Mouse (Mus musculus): ENCODE data around the gene Pzp.

The Pzp gene

GRCm38 (mm10) chr6:128479463-128480454, 46.8 kb downstream of the Pzp start:
- peak; percentile 88 for DNase-seq

- DNase-seq = no peak
Observed at GRCm38 (mm10) chr6:128477495-128477894, 49.0 kb downstream of the Pzp start.

- DNase-seq = no peak
Observed at GRCm38 (mm10) chr6:128474112-128474511, 52.4 kb downstream of the Pzp start.

GRCm38 (mm10) chr6:128469451-128469850, 57.1 kb downstream of the Pzp start:
- peak; percentile 14 for DNase-seq

- no peak for DNase-seq
Observed at GRCm38 (mm10) chr6:128467298-128467697, 59.2 kb downstream of the Pzp start.

- no peak for DNase-seq
Observed at GRCm38 (mm10) chr6:128466563-128466962, 60.0 kb downstream of the Pzp start.

GRCm38 (mm10) chr6:128466043-128466442, 60.5 kb downstream of the Pzp start:
- no peak for DNase-seq

GRCm38 (mm10) chr6:128464996-128465395, 61.5 kb downstream of the Pzp start:
- DNase-seq = no peak

GRCm38 (mm10) chr6:128461606-128462005, 64.9 kb downstream of the Pzp start:
- DNase-seq = no peak

- no peak for DNase-seq
Observed at GRCm38 (mm10) chr6:128460729-128461503, 65.6 kb downstream of the Pzp start.

- no peak for DNase-seq
Observed at GRCm38 (mm10) chr6:128460321-128460720, 66.2 kb downstream of the Pzp start.

- no peak for DNase-seq
Observed at GRCm38 (mm10) chr6:128457186-128457585, 69.3 kb downstream of the Pzp start.

GRCm38 (mm10) chr6:128455835-128456605, 70.5 kb downstream of the Pzp start:
- no peak for DNase-seq

- no peak for DNase-seq
Observed at GRCm38 (mm10) chr6:128447063-128447462, 79.5 kb downstream of the Pzp start.

- peak; percentile 75 for DNase-seq
Observed at GRCm38 (mm10) chr6:128445761-128446535, 80.6 kb downstream of the Pzp start.

- no peak for DNase-seq
Observed at GRCm38 (mm10) chr6:128440238-128440637, 86.3 kb downstream of the Pzp start.

GRCm38 (mm10) chr6:128438871-128439341, 87.6 kb downstream of the Pzp start:
- DNase-seq = peak; percentile 28

- peak; percentile 92 for DNase-seq
Observed at GRCm38 (mm10) chr6:128438317-128438870, 88.1 kb downstream of the Pzp start, which contains the start of gene Fkbp4. Gene Fkbp4 (minus strand): TSS chr6:128438677.

- DNase-seq = peak; percentile 87
Observed at GRCm38 (mm10) chr6:128437731-128438316, 88.7 kb downstream of the Pzp start.

- DNase-seq = no peak
Observed at GRCm38 (mm10) chr6:128437288-128437687, 89.2 kb downstream of the Pzp start.

Measured in kidney, adult 11 months (tissue).